Mouse (Mus musculus): Measurements from ENCODE around the gene Pafah1b3. TPM values are rescaled to one million over a fixed set of nuclear protein-coding genes. Genes with fewer than 3 reads are reported as not detected.

Pafah1b3 gene
- total RNA-seq, 2 experiments from 2014 or later: 26.7 to 28.0 TPM

- peak in 1 of 2 experiments; percentile 41 for DNase-seq (ENCODE audit: low spot score in 2 of 2)
- intact Hi-C loops (cut with DNase I): no loop called here
These were observed 8.8 kb upstream of the Pafah1b3 start for GRCm38 (mm10) chr7:25306614-25306996.

DNA sequence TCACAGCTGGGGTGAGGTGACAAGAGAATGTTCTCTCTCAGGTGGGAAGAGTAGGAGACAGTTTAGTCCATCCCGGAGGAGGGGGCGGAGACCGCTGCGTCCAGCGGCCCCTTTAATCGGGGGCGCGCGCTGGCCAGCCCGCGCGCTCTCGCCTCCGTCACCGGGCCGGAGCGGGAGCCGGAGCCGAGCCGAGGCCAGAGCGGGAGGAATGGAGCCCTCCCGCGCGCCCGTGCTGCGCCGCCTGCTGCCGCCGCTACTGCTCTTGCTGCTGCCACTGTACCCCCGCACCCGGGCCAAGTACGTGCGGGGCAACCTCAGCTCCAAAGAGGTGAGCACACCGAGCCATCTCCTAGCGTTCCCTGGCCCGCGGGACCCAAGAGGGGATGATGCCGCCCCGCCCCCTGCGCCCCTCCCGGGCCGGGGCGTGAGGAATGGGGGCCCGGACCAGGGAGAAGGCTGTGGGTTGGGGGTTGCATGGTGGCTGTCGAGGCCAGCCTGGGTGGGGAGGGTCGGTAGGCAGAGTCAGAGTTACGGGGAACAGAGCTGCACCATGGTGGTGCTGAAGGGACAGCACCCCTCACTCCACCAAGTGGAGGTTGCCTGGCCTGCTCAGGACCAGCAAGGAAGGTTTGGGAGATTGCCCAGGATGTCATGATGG, 8.3 kb upstream of the Pafah1b3 start, which contains the start of gene Tmem145:
Gene Tmem145, plus strand, starts transcription at position 151 of the 658 bp plus-strand sequence.
- DNase-seq (ENCODE audit: low spot score in 2 of 2): peak; percentile 35 to 37
- intact Hi-C loops (cut with DNase I): no loop called here

DNA sequence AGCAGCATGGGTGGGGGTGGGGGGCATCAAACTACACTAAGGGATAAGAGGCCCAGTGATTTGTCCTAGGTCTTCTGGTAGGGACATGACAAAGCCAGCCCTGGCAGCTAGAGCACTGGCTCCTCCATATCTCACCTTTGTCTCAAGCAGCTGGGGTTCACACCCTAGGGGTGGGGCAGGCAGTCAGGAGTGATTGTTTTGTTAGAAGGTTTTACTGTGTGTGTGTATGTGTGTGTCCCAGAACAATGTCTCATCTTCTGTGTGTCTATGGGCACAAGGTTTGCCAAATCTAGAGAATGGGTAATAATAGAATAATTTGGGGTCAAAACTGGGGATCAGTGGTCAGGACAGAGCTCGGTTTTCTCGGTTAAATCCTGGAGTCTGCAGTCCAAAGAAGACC, 7.7 kb upstream of the Pafah1b3 start:
- no peak for DNase-seq (ENCODE audit: low spot score in 2 of 2)
- intact Hi-C loops (cut with DNase I): no loop called here

DNA sequence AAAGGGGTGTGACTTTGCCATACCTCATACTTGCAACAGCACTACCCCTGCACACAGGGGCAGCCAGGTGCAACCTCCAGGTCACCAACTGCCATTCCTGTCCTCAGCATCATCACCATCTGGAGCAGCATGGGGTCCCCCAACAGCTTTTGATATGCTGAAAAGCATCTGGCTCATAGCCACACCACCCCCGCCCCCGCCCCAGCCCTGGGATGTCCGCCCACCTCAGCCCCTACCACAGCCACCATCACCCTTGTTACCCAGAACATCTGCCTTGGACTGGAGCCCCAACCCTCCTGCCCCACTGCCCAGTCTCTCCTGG, 5.9 kb upstream of the Pafah1b3 start:
- intact Hi-C loops (cut with DNase I): no loop called here
- no peak for DNase-seq (ENCODE audit: low spot score in 2 of 2)

- intact Hi-C loops (cut with DNase I): no loop called here
- no peak for DNase-seq (ENCODE audit: low spot score in 2 of 2)
These were observed 5.4 kb upstream of the Pafah1b3 start for GRCm38 (mm10) chr7:25303003-25303684.

GRCm38 (mm10) chr7:25301063-25301462, 3.3 kb upstream of the Pafah1b3 start, which contains the start of gene Prr19:
Gene Prr19 (plus strand): TSS chr7:25301411.
- intact Hi-C loops (cut with DNase I): no loop called here
- no peak for DNase-seq (ENCODE audit: low spot score in 2 of 2)

GRCm38 (mm10) chr7:25296945-25297453, 787 bp downstream of the Pafah1b3 start:
- peak in 1 of 2 experiments; percentile 42 for DNase-seq (ENCODE audit: low spot score in 2 of 2)
- intact Hi-C loops (cut with DNase I): loop anchor here (2.0 kb wide), 1 partner anchor 14 kb away; no protein-coding TSS in a partner anchor

DNA sequence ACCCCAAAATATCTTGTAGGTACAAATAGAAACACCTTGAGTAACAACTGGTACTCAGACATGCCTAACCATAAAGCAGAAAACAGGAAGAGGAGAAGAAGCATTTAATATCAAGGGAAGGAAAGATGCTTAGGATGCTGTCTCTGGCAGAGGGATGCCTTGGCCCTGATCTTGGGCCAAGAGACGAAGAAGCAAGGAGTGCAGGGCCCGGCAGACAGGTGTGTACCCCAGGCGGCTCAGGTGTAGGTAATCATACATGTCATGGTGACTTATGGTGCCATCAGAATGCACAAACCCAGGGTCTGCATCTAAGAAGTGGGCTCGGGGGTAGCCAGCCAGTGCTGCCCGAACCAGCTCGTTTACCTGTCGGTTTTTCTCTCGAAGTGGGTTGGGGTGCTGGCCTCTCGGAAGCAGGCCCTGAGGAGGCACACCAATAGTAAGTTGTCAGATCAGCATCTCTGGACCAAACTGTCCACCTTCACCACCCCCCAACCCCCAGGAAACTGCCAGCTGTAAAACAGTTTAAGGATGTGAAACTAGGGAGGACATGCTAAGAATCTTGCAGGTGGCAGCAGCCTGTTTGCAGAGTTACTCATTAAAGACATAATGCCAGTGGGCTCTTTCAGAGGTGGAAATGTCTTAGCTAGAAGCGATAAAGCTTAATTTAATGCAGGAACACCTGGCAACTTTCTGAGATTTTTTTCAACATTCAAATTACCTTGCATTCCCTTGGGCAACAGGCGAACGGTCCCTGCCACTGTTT, 2.6 kb downstream of the Pafah1b3 start:
- intact Hi-C loops (cut with DNase I): no loop called here
- DNase-seq (ENCODE audit: low spot score in 2 of 2): no peak

GRCm38 (mm10) chr7:25294495-25294894, 3.3 kb downstream of the Pafah1b3 start:
- intact Hi-C loops (cut with DNase I): no loop called here
- no peak for DNase-seq (ENCODE audit: low spot score in 2 of 2)

- intact Hi-C loops (cut with DNase I): no loop called here
- DNase-seq (ENCODE audit: low spot score in 2 of 2): no peak
These were observed 4.5 kb downstream of the Pafah1b3 start for GRCm38 (mm10) chr7:25293191-25293739.

DNA sequence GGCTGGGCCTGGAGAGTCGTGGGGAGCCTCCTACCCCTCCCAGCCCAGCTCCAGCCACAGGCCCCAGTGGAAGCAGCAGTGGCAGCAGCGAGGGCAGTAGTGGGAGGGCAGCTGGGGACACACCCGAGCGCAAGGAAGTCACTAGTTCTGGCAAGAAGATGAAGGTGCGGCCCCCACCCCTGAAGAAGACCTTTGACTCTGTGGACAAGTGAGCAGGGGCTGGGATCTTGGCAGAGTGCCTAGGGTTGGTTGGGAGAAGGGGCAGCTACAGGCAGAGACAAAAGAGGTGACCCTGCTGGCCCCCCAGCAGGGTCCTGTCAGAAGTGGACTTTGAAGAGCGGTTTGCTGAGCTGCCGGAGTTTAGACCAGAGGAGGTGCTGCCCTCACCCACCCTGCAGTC, 5.7 kb downstream of the Pafah1b3 start:
- intact Hi-C loops (cut with DNase I): no loop called here
- no peak for DNase-seq (ENCODE audit: low spot score in 2 of 2)

DNA sequence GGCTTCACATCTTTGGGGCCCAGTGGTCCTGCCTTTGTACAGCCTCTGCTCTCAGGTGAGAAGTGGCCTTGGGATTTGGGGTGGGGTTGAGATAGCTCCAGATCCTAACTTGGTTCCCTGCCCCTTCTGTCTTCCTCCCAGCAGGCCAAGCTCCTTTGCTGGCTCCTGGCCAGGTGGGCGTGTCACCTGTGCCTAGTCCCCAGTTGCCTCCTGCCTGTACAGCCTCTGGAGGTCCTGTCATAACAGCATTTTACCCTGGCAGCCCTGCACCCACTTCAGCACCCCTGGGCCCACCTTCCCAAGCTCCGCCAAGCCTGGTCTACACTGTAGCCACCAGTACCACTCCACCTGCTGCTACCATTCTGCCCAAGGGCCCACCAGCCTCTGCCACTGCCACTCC, 6.9 kb downstream of the Pafah1b3 start:
- intact Hi-C loops (cut with DNase I): no loop called here
- no peak for DNase-seq (ENCODE audit: low spot score in 2 of 2)

- intact Hi-C loops (cut with DNase I): no loop called here
- no peak for DNase-seq (ENCODE audit: low spot score in 2 of 2)
These were observed 7.3 kb downstream of the Pafah1b3 start for GRCm38 (mm10) chr7:25290463-25290862.

DNA sequence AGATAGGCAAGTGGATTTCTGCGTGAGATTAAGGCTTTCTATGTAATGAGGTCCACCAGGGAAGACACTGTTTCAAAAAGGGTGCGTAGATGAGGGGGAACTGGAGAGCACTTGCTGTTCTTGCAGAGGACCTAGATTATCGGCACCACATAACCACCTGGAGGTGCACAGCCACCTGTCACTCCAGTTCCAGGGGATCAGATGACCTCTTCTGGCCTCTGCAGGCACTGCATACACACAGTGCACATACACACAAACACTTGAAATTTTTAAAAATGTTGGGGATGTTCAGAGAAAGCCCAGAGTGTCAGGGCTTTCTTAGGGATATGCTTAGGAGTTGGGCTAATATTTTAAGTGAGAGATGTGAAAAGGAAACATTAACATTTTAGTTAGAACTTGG, 7.9 kb downstream of the Pafah1b3 start:
- DNase-seq (ENCODE audit: low spot score in 2 of 2): no peak
- intact Hi-C loops (cut with DNase I): no loop called here

- intact Hi-C loops (cut with DNase I): no loop called here
- no peak for DNase-seq (ENCODE audit: low spot score in 2 of 2)
These were observed 9.1 kb downstream of the Pafah1b3 start for GRCm38 (mm10) chr7:25288721-25289120.

DNA sequence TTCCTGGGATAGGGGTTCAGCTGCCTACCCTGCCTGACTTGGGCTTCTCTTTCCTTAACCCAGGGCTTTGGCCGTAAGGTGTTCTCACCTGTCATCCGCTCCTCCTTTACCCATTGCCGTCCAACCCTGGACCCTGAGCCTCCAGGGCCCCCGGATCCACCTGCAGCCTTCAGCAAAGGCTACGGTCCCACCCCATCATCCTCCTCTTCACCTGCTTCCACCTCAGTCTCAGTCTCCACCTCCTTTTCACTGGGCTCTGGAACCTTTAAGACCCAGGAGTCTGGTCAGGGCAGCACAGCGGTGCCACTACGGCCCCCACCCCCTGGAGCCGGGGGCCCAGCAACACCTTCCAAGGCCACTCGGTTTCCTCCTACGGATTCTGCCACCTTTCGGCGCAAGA, 9.8 kb downstream of the Pafah1b3 start:
- no peak for DNase-seq (ENCODE audit: low spot score in 2 of 2)
- intact Hi-C loops (cut with DNase I): no loop called here

- intact Hi-C loops (cut with DNase I): no loop called here
- DNase-seq (ENCODE audit: low spot score in 2 of 2): no peak
These were observed 10.8 kb downstream of the Pafah1b3 start for GRCm38 (mm10) chr7:25286989-25287388.

DNA sequence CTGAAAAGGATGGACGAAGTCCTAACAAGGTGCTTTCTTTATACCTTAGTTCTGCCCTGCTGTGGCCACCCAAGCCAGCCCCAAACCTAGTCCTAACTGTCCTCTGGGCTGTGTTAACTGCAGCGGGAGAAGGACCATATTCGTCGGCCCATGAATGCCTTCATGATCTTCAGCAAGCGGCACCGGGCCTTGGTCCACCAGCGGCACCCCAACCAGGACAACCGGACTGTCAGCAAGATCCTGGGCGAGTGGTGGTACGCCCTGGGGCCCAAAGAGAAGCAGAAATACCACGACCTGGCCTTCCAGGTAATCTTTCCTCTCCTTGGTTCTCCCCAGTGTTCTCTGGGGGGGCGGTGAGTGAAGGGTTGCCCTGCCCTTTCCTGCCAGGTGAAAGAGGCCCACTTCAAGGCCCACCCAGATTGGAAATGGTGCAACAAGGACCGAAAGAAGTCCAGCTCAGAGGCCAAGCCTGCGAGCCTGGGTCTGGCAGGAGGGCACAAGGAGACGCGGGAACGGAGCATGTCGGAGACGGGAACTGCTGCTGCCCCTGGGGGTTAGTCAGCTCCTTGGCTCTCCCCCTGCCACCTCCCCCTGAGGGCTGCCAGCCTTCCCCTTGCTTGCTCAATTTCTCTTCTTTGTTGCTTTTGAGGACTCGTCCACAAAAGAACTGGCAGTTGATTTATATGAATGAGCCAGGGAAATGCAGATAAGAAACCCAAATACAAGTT, 12.1 kb downstream of the Pafah1b3 start:
- intact Hi-C loops (cut with DNase I): no loop called here
- no peak for DNase-seq (ENCODE audit: low spot score in 2 of 2)

DNA sequence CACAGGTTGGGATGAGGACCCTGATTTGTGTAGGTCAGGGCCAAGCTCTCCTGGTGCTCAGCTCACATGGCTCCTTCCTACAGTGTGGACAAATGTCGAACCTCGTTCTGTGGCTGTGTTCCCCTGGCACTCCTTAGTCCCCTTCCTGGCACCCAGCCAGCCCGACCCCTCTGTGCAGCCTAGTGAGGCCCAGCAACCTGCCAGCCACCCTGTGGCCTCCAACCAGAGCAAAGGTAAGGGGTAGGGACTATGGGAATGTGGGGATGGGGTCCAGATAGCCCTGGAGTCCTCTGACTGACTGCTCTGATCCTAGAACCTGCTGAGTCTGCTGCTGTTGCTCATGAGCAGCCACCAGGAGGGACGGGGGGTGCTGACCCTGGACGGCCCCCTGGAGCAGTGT, 13.0 kb downstream of the Pafah1b3 start:
- intact Hi-C loops (cut with DNase I): no loop called here
- DNase-seq (ENCODE audit: low spot score in 2 of 2): no peak

DNA sequence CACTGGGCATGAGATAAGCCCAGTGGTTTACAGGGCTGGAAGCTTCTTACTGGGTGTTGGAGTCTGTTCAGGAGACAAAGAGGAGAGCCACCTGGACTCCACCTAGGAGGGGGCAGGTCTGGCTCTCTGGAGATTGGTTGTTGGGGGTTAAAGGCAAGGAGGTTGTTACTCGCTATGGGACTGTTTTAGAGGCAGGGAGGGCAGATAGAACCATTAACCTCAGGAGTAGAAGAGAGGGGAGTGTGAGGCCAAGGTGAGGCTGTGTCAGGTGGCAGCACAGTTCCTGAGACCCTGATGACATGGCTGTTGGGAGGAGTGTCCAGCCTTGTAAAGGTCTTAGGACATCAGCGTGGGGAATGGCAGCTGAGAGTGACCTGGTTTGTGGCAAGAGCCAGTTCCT, 13.6 kb downstream of the Pafah1b3 start:
- intact Hi-C loops (cut with DNase I): no loop called here

More for the DNA sequence above, 13.6 kb downstream of the Pafah1b3 start:
- no peak for DNase-seq (ENCODE audit: low spot score in 2 of 2)
